Mouse (Mus musculus) intestine, postnatal 0 days (tissue): ENCODE measurements around the gene Panx2. TPM values are rescaled to one million over a fixed set of nuclear protein-coding genes. Genes with fewer than 3 reads are reported as not detected.
A peak's percentile ranks its signal among the peaks of the same experiment; 100 is the strongest.

Source experiments
- ATAC-seq: fragments of 200-750 bp; cut with Nextera tagmentation; 2 replicates; pipeline ENCODE4 v1.8.0; 2017; ENCODE audit warnings: mild to moderate bottlenecking, moderate TSS enrichment, moderate library complexity
- H3K27ac ChIP-seq: fragments of 300-500 bp; sonication (generic); 2 replicates; pipeline ENCODE4 v1.5.1; 2014; ENCODE audit warnings: mild to moderate bottlenecking, low read depth, low read length, moderate library complexity
- H3K27me3 ChIP-seq: fragments of 300-500 bp; sonication (generic); replicated peaks from 2 replicates; pipeline ENCODE4 v1.6.1; 2014; ENCODE audit warnings: low read length, mixed read lengths; ENCODE audit not compliant: control insufficient read depth, insufficient read depth
- H3K36me3 ChIP-seq: fragments of 300-500 bp; sonication (generic); 2 replicates; pipeline ENCODE4 v1.6.1; 2014; ENCODE audit warnings: mild to moderate bottlenecking, moderate library complexity; ENCODE audit not compliant: control insufficient read depth, insufficient read depth
- H3K4me1 ChIP-seq: fragments of 300-500 bp; sonication (generic); replicated peaks from 2 replicates; pipeline ENCODE4 v1.6.1; 2014; ENCODE audit warnings: antibody characterized with exemption, low read length, mixed read lengths; ENCODE audit not compliant: control insufficient read depth, insufficient read depth
- H3K4me2 ChIP-seq: fragments of 300-500 bp; sonication (generic); replicated peaks from 2 replicates; pipeline ENCODE4 v1.6.1; 2014; ENCODE audit warnings: low read depth, mild to moderate bottlenecking, moderate library complexity
- H3K4me3 ChIP-seq: fragments of 300-500 bp; sonication (generic); 2 replicates; pipeline ENCODE4 v1.5.1; 2014; ENCODE audit warnings: low read depth, low read length
- H3K9ac ChIP-seq: fragments of 300-500 bp; sonication (generic); 2 replicates; pipeline ENCODE4 v1.6.1; 2014; ENCODE audit warnings: mild to moderate bottlenecking, low read depth, low read length
- H3K9me3 ChIP-seq: fragments of 300-500 bp; sonication (generic); 2 replicates; pipeline ENCODE4 v1.6.1; 2016; ENCODE audit warnings: mixed run types; ENCODE audit not compliant: control insufficient read depth
- CTCF ChIP-seq: sonication (generic); IDR thresholded peaks from 2 replicates; pipeline ENCODE4 v1.5.1; 2016; ENCODE audit warnings: low read depth, mild to moderate bottlenecking, control low read depth, antibody characterized with exemption, moderate library complexity
- WGBS: fragments of 180-500 bp; shearing (Covaris S2); extraction: QIAGEN DNeasy Blood & Tissue Kit; methylation state at CpG from one replicate; pipeline ENCODE4 v1.1.7; 2014; 5-methylcytosine and 5-hydroxymethylcytosine counted together
- polyA plus RNA-seq: library from polyadenylated mRNA; unstranded; fragments of >200 nt; fragmentation: Nextera tagmentation; extraction: Ambion mirVana; gene quantifications from 2 replicates; pipeline ENCODE4 v1.2.1, GENCODE M21; 2015

The Panx2 gene
- polyA plus RNA-seq, 1 experiment from 2014 or later: 0.26 TPM

GRCm38 (mm10) chr15:89073993-89074603 is 14.6 kb downstream of the Panx2 start:
- peaks cover 7% of the 10 kb centered on the region; the same call in 1 of the 2 replicates for H3K4me1 ChIP-seq
- ATAC-seq: no peak
- 78% methylated on average over 10 of the region's 10 CpGs for WGBS
- H3K27ac ChIP-seq: no peak overlapping the region
- no peak overlapping the region for H3K4me2 ChIP-seq
- no peak overlapping the region for H3K9ac ChIP-seq
- TF ChIP-seq CTCF: no peak
- H3K9me3 ChIP-seq: no peaks in the 10 kb centered on the region
- H3K27me3 ChIP-seq: no peaks in the 10 kb centered on the region
- H3K4me3 ChIP-seq: no peak overlapping the region
- no peaks in the 10 kb centered on the region for H3K36me3 ChIP-seq

- Histone ChIP-seq H3K27ac (peak within 1 kb of the TSS; percentile 90), H3K4me1 (peaks cover 7% of the 10 kb centered on the region; the same call in 1 of the 2 replicates), H3K27me3 (no peaks in the 10 kb centered on the region), H3K9ac (peak within 1 kb of the TSS; percentile 89), H3K36me3 (peaks cover 2% of the 10 kb centered on the region; the same call in 1 of the 2 replicates), H3K4me2 (peak within 1 kb of the TSS; percentile 87), H3K4me3 (peak within 1 kb of the TSS; percentile 83), H3K9me3 (no peaks in the 10 kb centered on the region)
- 19% methylated on average over 11 of the region's 11 CpGs for WGBS
- TF ChIP-seq CTCF: no peak
- ATAC-seq: no peak
Observed at GRCm38 (mm10) chr15:89074613-89075477, 15.3 kb downstream of the Panx2 start, which contains the start of gene Trabd. Trabd (plus strand) TSS chr15:89075124.

GRCm38 (mm10) chr15:89075478-89076147 is 16.1 kb downstream of the Panx2 start:
- no peaks in the 10 kb centered on the region for H3K27me3 ChIP-seq
- H3K9ac ChIP-seq: peak overlapping the region; percentile 89
- TF ChIP-seq CTCF: peak; percentile 51
- WGBS: under 1% methylated on average over 57 of the region's 59 CpGs
- H3K36me3 ChIP-seq: peaks cover 6% of the 10 kb centered on the region; the same call in 1 of the 2 replicates
- H3K9me3 ChIP-seq: no peaks in the 10 kb centered on the region
- peak overlapping the region; percentile 90 for H3K27ac ChIP-seq
- H3K4me3 ChIP-seq: peak overlapping the region; percentile 83
- H3K4me2 ChIP-seq: peak overlapping the region; percentile 87
- peaks cover 7% of the 10 kb centered on the region; the same call in 1 of the 2 replicates for H3K4me1 ChIP-seq
- ATAC-seq: peak; percentile 88

GRCm38 (mm10) chr15:89076156-89076731 is 16.7 kb downstream of the Panx2 start:
- Histone ChIP-seq H3K27me3 (no peaks in the 10 kb centered on the region), H3K9ac (peak overlapping the region; percentile 89), H3K27ac (peak overlapping the region; percentile 90), H3K4me2 (peak overlapping the region; percentile 87), H3K4me1 (peaks cover 7% of the 10 kb centered on the region; the same call in 1 of the 2 replicates), H3K9me3 (no peaks in the 10 kb centered on the region), H3K36me3 (peaks cover 6% of the 10 kb centered on the region; the same call in 1 of the 2 replicates), H3K4me3 (peak overlapping the region; percentile 83)
- TF ChIP-seq CTCF: 0 out of 2 replicates have a peak, but pooled peaks have one; percentile 10
- ATAC-seq: no peak; the same call in 1 of the 2 replicates
- under 1% methylated on average over 30 of the region's 39 CpGs for WGBS

- Histone ChIP-seq H3K9ac (peak overlapping the region; percentile 8; the same call in 1 of the 2 replicates), H3K27ac (peak overlapping the region; percentile 16; the same call in 1 of the 2 replicates)
- peak; percentile 49 for ATAC-seq
Observed at GRCm38 (mm10) chr15:89078208-89078836, 18.8 kb downstream of the Panx2 start.

More at GRCm38 (mm10) chr15:89078208-89078836, 18.8 kb downstream of the Panx2 start:
- no peak for TF ChIP-seq CTCF
- Histone ChIP-seq H3K27me3 (no peaks in the 10 kb centered on the region), H3K9me3 (no peaks in the 10 kb centered on the region), H3K4me2 (peak overlapping the region; percentile 87), H3K4me3 (0 out of 2 replicates have a peak overlapping the region, but pooled peaks have one; percentile 18), H3K36me3 (peaks cover 27% of the 10 kb centered on the region), H3K4me1 (peaks cover 7% of the 10 kb centered on the region; the same call in 1 of the 2 replicates)
- 36% methylated on average over 9 of the region's 9 CpGs for WGBS
